Mouse (Mus musculus): ENCODE data around the gene Etv1.

The Etv1 gene

DNA sequence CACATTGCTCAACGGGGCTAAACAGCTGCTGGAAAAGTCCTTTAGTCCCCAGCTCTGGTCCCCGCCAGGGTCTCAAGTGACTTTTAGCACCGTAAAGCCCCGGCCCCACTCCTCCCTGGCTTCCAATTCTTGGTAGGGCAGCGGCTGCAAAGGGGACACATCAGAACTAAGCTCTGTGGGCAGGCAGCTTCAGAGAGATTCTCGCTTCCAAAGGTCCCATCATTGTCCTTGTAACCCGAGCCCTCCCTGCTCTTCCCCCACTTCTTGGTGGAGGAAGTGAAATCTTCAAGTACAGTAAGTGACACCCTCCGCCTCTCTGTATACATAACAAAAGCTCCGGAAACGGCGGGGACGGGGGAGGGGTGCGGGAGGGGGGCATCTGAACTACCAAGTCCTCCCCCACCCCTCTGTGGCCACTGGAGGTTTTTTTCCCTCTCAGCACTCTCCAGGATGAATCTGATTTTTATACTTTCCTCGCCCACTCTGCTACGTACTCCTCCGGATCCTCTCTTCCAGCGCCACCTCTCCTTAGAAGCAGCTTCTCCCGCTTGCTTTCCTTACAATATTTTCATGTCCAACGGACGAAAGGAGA is at the start of gene Etv1:
Gene Etv1, plus strand, starts transcription at position 195 of the 592 bp plus-strand sequence.
- DNase-seq (ENCODE audit: low spot score in 2 of 2) = peak in 1 of 2 experiments; percentile 30

DNA sequence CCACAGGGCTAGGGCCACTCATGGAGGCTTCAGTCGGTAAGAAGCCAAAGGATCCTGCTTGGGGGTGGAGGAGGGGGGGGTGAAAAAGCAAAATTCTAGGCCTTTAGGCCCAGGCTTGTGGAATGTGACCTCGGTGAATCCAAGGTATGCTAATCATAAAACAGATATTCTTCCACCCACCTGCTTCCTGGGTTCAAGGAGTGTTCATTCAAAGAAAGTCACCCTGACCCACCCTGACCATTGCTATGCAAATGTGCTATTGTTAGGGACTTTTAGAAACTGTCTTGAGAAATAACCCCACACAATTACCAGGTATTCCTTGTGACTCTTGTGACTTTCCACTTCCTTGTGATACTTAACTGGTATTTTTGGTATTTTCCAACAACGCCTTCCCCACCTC is 49.5 kb upstream of the Etv1 start:
- DNase-seq (ENCODE audit: low spot score in 2 of 2) = no peak

DNA sequence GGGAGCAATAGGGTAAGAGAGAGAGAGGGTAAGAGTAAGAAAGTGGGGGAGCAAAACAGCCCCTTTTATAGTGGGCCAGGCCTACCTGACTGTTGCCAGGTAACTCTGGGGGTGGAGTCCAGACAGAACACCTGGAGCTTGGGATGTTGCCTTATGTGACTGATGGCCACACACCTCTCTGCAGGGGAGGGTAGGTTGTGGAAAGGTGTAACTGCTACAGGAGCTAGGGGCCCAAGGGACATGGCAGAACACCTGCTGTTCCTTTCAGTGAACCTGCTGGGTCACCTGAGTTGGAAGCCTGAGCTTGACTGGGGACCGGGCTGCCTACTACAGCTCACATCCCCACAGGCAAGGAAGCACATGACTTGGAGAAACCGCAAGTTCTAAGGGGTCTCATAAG is 48.4 kb upstream of the Etv1 start:
- no peak for DNase-seq (ENCODE audit: low spot score in 2 of 2)

DNA sequence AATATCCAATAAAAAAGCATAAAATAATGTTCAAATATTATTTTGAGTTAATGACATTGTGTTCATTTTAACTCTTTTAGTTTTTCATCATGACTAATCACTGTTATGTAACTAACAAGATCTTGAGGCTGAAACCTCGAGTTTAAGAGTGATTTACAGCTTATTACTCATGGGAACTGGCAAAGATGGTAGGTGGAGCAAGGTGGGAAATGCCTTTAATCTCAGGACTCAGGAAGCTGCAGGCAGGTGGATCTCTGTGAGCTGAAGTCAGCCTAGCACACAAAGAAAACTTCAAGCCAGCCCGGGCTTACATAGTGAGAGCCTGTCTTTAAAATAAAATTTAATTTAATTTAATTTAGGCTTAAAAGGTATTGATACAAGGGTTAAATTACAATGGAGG is 19.9 kb upstream of the Etv1 start:
- DNase-seq (ENCODE audit: low spot score in 2 of 2) = no peak

DNA sequence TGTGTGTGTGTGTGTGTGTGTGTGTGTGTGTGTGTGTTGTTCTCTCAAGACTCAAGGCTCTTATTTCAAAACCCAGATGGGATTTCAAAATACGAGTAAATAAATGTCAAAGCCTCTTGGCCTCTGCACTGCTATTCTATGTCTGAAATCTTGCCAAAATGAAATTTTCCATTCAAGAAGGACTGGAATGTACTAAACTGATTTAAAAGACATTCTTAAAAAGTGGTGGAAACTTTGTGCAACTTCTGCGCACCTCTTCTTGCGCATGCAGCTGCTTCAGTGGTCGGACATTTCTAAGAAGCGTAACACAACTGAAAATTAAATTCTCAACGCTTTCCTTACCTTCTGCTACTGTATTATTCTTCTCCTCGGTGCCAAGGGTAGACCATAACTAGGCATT is 1.9 kb upstream of the Etv1 start:
- DNase-seq (ENCODE audit: low spot score in 2 of 2) = no peak

DNA sequence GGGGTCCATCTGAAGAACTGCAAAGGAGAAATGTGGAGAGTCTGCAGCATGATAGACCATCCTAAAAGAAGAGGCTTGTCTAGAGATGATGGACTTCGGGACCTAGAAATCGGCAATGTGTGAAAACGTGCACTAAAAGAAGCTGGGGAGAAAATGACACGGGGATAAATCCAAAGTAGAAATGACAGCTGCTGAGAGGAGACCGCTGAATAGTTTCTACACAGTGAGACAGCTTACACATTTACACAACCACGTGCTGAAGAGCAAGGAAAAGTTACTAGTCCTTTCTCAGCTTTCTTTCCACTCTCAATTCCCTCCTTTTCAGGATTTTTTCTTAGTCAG is 1.3 kb upstream of the Etv1 start:
- DNase-seq (ENCODE audit: low spot score in 2 of 2) = no peak

DNA sequence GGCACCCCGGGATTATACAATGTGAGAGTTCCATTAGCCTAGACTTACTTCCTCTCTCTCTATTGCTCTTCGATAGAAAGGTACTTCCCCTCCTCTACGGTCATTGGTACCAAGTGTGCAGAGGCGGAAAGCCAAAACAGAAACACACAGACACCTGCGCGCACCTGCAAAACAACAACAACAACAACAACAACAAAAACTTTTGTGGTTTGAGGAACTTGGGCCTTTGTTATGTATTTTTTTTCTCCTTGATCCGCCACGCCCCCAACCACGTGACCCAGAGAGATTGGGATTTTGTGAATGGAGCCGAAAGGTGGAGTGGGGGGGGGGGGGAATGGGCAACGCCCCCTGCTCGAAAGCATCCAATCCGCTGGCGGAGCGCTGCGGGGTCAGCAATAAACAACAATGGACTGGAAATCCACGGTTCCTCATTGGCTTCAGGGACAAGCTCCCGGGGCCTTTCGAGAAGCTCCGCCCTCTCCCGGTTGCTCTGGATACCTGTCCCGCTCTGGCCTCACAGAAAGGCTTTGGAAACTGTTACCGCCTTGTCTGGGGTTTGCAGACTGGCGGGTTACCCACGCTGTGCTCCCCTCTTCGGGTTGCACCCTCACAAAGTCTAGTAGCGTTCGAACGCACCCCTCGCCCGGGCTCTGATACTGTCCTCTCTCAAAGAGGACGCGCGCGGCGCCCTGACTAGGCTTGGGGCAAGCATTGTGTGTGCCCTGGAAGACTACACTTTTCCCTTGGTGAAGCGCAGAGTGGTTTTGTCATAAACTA is 693 bp upstream of the Etv1 start:
- DNase-seq (ENCODE audit: low spot score in 2 of 2) = peak; percentile 78 to 82

DNA sequence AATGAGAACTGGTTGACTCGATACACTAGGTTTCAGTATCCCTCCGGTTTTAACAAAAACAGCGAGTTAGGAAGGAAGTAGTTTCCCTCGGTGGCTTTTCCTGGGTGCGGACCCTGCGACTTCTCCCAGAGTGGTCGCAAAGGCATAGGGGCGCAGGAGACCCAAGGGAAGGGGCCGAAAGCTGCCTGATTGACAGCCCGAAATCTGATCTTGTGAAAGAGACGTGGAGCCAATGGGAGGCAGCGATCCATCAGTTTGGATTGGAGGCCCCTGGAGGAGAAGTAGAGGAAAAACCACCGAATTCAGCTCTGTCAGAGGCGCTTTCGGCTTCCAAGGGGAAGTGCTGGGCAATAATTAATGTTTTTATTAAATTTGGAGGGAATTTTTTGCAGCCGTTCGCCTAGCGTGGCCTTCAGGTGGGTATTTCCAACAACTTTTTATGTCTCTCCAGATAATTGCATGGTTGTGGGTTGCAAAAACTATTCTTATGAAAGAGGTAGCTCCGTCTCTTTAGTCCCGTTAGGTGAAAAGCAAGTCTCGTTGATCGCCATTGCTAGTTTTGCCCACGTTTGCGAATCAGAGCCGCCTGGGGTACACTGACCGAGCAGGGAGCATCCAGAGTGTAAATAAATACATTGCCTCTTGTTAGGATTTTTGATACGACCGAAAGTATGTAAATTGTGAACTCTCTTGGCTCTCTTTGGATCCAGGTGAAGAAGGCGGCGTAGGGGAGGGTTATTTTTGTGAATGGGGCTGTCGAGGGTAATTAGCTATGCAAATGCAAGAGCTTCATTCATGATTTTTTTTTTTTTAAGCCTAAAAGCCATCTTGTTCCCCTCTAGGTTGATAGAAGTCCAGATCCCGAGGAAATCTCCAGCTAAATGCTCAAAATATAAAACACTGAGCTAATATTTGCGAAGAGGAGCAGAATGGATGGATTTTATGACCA is 1.1 kb downstream of the Etv1 start:
- DNase-seq (ENCODE audit: low spot score in 2 of 2) = peak; percentile 52 to 64

DNA sequence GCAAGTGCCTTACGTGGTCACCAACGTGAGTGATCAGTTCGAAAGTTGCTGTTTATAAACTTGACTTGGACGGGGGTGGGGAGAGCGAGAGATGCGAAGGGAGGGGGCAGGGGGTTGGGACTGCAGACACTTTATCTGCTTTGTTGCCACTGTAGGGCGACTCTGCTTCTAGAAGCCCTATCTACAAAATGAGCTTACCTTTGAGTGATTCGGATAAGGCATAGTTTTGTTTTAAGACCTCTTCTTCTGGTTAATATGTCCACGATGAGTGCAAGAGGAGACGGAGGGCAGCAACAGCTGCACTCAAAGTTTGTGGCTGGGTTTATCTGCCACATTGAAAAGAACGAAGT is 1.8 kb downstream of the Etv1 start:
- DNase-seq (ENCODE audit: low spot score in 2 of 2) = no peak

DNA sequence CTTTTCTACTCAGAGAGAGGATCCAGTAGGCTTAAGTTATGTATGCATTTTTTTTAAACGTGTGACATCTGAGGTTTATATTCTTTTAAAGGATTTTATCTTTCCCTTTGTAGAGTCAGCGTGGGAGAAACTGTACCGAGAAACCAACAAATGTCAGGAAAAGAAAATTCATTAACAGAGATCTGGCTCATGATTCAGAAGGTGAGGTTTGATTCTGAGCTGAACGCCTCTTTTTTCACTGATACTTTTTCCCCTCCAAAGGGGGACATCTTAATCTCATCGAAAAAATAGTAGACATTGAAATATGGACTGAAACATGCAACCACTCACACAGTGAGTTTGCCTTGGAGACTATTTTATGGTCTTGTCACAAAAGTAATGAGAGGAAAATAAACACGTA is 2.5 kb downstream of the Etv1 start:
- no peak for DNase-seq (ENCODE audit: low spot score in 2 of 2)

DNA sequence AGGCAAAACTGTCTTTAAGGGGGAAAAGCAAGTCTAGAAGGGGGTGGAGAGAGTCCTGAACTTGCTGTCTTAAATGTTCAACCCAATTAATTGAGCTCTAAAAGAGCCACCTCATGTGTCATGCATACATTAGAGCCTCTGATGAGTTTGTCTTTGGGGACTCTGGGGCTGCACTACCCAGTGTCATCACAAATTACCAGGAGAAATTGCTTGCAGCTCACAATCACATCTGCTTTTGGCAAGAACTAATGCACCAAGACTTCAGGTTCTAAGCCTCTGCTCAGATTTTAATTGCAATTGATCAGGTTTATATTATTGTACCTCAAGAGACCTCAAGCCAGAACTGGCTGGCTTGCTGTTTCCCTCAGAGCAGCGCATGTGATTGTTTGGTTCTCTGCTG is 4.1 kb downstream of the Etv1 start:
- DNase-seq (ENCODE audit: low spot score in 2 of 2) = no peak

DNA sequence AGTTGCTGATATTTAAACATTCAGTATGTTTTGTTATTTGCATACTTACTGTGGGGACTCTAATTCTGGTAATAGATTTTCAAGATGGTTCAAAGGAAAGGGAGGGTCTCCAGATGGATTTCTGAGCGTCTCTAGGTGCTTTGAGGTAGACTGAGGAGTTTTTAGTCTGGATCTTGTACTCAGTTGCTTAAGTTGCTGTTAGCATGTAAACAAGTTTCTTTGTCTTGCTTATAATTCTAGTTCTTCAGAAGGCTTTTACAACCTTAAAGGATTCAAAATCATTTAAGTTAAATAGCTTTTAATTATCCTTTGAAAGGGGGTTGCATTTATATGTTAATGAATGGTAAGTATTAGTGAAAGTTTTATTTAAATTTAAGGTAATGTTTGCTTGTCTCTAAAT is 5.0 kb downstream of the Etv1 start:
- no peak for DNase-seq (ENCODE audit: low spot score in 2 of 2)

DNA sequence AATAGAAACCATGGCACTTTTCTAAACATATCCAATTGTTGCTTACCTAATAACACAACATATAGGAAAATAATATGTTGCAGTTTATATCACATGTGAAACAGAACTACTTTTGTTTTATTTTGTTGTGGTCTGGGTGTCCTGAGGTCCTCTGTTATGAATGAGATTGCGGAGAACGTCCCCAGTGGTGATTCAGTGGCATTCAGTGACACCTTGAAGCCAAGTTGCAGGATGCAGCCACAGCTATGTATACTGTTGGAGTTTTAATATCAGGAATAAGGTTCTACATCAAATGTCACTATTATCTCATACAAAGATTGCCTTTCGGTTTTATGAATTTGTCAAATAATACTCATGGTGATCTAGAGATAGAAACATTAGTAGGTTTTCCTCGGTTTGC is 7.4 kb downstream of the Etv1 start:
- no peak for DNase-seq (ENCODE audit: low spot score in 2 of 2)

DNA sequence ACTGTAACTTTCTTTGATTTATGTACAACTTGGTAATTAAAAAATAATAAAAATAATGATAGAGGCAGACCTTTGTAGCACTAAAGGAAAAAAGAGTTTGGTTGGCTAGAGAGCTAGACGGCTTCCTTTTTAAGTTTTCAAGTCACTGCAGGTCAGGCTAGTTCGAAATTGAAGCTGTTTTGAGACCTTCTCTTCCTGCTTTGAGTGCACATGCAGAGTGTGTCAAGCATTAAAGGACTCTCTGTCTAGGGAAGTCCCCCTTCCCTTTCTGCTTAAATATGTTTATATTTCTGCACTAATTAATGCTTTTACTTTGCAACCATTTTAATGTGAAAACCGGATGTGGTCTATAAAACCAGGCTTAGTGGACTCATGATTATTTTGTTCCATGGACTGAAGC is 8.5 kb downstream of the Etv1 start:
- no peak for DNase-seq (ENCODE audit: low spot score in 2 of 2)

DNA sequence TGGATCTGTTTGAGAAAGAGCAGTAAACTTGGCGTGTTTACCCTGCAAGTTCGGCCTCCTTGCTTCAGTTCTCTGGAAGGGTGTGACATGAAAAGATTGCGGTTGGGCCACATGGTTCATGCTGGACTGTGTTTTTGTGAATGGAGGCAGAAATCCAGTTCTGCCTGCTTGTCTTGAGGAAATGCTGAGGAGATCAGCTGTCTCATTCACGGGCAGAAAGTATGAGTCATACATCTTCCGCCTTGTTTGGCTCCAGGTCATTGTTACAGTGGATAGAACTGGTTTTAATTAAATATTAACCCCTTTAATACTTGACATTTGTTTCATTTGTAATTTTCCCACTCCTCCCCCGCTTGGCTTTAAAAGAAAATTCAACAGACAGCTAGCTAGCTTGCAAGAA is 9.4 kb downstream of the Etv1 start:
- peak in 1 of 2 experiments; percentile 27 for DNase-seq (ENCODE audit: low spot score in 2 of 2)

DNA sequence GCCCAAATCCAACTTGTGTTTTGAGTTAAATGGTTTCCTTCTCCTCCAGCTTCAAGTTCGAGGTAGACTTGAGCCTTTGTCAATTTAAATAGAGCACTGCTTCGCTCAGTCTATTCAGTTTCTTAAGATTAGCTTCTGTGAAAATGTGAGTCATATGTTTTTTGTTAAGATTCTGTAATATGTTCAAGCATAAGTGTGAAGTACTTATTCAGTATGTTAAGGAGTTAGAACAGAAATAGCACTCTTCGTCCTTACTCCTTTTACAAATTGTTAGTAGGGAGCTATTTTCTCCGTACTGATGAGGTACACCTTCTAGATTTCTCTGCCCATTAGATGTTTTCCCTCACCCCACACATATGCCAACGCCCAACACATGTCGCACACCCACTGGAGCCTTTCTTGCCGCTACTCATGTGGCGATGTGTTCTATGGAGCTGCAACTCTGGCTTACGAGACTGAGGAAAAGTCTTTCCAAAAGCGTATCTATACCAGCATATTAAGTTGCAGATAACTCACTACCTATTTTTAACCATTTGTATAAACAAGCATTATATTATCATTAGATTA is 10.7 kb downstream of the Etv1 start:
- no peak for DNase-seq (ENCODE audit: low spot score in 2 of 2)

DNA sequence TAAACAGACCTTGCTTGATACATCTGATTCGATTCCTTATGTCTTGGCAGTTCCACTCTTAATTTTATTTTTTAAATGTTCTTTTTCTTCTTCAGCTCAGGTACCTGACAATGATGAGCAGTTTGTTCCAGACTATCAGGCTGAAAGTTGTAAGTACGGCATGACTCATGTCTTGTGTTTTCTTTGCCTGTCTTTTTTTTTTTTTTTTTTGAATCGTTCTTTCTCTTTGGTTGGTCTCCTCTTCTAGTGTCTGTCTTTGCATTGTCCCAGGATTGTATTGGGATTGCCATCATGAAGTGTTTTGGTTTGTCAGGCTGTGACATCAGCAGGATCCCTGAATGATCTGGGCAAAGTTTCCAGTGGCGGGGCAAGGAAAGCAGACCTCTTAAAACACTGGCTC is 13.9 kb downstream of the Etv1 start:
- no peak for DNase-seq (ENCODE audit: low spot score in 2 of 2)

DNA sequence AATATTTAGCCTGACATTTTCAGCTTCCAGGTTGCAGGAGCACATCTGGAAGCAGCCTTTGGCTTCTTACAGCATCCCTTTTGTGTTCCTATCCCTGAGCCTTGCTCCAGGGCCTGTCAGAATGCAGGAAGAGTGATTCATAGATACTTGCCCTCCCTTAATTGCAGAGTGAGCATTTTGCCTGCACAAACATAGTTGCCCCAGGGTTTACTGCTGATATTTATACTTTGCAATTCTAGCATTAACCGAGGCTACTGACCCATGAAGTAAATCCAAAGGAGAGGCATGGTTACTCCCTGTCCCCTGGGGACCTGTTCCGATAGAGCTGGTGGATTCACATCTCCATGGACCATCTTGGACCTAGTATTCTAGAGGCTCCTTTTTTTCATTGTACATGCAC is 14.5 kb downstream of the Etv1 start:
- DNase-seq (ENCODE audit: low spot score in 2 of 2) = no peak

DNA sequence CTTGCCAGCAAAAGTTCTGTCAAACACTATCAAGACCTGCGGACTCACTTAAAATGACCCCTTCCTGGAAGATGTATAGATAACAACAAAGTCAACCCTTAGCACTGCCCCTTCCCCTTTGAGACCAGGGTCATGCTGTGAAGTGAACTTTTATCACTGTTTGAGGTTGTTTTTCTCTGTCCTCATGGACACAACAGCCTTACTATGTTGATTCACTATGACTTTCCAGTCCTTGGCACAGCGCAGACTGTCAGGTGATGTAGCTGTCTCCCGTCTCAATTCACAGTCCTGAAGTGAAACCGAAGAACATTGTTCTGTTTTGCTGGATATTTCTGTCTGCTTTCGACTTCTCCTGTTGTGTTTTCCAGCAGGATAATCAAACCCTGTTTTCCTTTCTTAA is 27.9 kb downstream of the Etv1 start:
- DNase-seq (ENCODE audit: low spot score in 2 of 2) = no peak

DNA sequence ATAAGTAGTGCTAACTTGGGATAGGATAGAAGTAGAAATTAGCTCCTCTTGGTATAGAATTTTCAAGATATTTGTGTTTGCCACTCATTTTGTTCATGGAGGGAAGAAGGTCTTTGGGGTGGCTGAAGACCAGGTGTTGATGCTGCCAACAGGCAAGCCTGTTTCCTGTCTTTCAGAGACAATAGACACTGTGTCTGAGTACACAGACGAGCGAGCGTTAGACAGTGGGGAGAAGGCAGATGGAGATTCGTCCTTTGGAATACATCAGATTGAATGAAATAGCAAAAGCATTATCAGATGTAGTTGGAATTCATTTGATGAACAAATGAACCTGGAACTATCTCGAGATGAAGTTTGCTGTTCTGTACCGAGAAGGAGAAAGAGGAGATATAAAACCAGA is 33.2 kb downstream of the Etv1 start:
- no peak for DNase-seq (ENCODE audit: low spot score in 2 of 2)

DNA sequence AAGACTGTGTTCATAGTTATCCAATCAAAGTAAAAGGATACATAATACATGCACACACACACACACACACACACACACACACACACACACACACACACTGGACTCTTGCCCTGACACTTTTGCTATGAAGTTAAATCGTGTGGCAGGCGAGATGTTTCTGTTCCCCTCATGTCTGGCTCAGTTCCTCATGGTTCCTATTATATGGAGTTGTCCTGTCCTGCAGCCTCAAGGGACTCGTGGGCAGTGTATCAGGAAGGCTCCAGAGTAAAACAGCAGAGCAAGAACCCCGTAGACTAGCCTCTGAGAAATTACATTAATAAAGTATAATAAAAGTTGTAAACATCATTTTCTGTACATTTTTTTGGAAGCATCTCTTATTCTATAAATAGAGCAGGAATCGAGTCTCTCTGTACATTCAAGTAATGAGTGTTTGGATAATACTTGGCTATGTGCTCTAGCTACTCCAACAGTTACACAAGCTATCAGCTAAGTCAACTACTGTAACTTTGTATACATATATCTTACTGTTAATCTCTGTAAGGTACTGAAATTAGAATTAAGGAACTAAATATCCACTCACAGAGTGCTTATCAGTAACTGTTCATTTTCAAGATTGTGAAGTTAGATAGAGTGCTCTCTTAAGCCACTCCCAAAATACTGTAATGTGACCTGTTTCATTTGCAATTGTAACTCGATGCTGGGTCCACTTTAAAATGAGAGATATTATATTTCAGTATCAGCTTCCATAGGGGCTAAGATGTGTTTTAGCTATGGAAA is 35.0 kb downstream of the Etv1 start:
- DNase-seq (ENCODE audit: low spot score in 2 of 2) = no peak

DNA sequence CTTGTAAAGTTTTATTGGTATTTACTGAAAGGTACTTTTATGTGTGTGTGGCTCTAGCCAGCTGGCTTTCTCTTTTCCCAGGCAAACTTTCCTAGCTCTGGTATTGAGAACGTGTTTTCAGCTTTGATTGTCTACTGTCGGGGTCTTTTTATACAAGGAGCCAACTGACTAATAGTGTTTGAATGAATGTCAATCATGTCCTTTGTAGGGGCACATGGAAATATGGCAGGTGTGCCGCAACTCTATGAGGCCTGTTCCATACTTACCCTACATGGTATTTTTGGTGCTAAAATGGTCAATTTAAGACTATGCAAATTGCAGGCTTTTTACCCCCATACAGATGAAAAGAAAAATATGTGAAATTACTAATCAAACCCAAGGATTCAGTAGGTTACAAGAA is 37.1 kb downstream of the Etv1 start:
- no peak for DNase-seq (ENCODE audit: low spot score in 2 of 2)
